Mouse (Mus musculus) lung, postnatal 0 days (tissue): Measurements from ENCODE around the gene AU022252. TPM values are rescaled to one million over a fixed set of nuclear protein-coding genes. Genes with fewer than 3 reads are reported as not detected.

Experiments
- ATAC-seq: fragments of 200-750 bp; cut with Nextera tagmentation; 2 replicates; pipeline ENCODE4 v1.8.0; 2017; ENCODE audit warnings: moderate library complexity
- DNase-seq: peaks from one replicate; pipeline ENCODE4 v3.0.0-alpha.2; 2016; ENCODE audit warnings: low spot score
- H3K27ac ChIP-seq: fragments of 300-500 bp; sonication (generic); 2 replicates; pipeline ENCODE4 v1.5.1; 2014; ENCODE audit warnings: antibody characterized with exemption, mild to moderate bottlenecking, low read length, mixed read lengths
- H3K27me3 ChIP-seq: fragments of 300-500 bp; sonication (generic); replicated peaks from 2 replicates; pipeline ENCODE4 v1.6.1; 2014; ENCODE audit warnings: low read length, mixed read lengths; ENCODE audit not compliant: insufficient read depth
- H3K36me3 ChIP-seq: fragments of 300-500 bp; sonication (generic); 2 replicates; pipeline ENCODE4 v1.6.1; 2014; ENCODE audit warnings: low read length, mixed read lengths; ENCODE audit not compliant: insufficient read depth
- H3K4me1 ChIP-seq: fragments of 300-500 bp; sonication (generic); 2 replicates; pipeline ENCODE4 v1.6.1; 2014; ENCODE audit warnings: antibody characterized with exemption, low read depth, low read length, mixed read lengths; ENCODE audit not compliant: insufficient read depth
- H3K4me2 ChIP-seq: fragments of 300-500 bp; sonication (generic); replicated peaks from 2 replicates; pipeline ENCODE4 v1.6.1; 2014; ENCODE audit warnings: low read depth, mild to moderate bottlenecking, low read length, moderate library complexity, mixed read lengths
- H3K4me3 ChIP-seq: fragments of 300-500 bp; sonication (generic); 2 replicates; pipeline ENCODE4 v1.5.1; 2014; ENCODE audit warnings: low read depth, low read length
- H3K9ac ChIP-seq: fragments of 300-500 bp; sonication (generic); replicated peaks from 2 replicates; pipeline ENCODE4 v1.6.1; 2014; ENCODE audit warnings: low read depth, mild to moderate bottlenecking
- H3K9me3 ChIP-seq: fragments of 300-500 bp; sonication (generic); 2 replicates; pipeline ENCODE4 v1.6.1; 2016; ENCODE audit warnings: low read length, mixed read lengths
- CTCF ChIP-seq: IDR thresholded peaks from 2 replicates; pipeline ENCODE4 v1.5.1; 2016; ENCODE audit warnings: antibody characterized with exemption, mild to moderate bottlenecking
- EP300 ChIP-seq: IDR thresholded peaks from 2 replicates; pipeline ENCODE4 v1.6.1; 2016; ENCODE audit warnings: antibody characterized with exemption, mild to moderate bottlenecking, control low read depth
- WGBS: fragments of 180-500 bp; shearing (Covaris S2); extraction: QIAGEN DNeasy Blood & Tissue Kit; methylation state at CpG from one replicate; pipeline ENCODE4 v1.1.7; 2014; 5-methylcytosine and 5-hydroxymethylcytosine counted together
- polyA plus RNA-seq: library from polyadenylated mRNA; unstranded; fragments of >200 nt; fragmentation: Nextera tagmentation; extraction: Ambion mirVana; gene quantifications from 2 replicates; pipeline ENCODE4 v1.2.1, GENCODE M21; 2015

The AU022252 gene
- polyA plus RNA-seq, 1 experiment from 2014 or later: 16.9 TPM

- no peaks in the 10 kb centered on the region for H3K36me3 ChIP-seq
- no peak overlapping the region for H3K4me3 ChIP-seq
- TF ChIP-seq EP300: no peak
- TF ChIP-seq CTCF: no peak
- H3K27ac ChIP-seq: no peak overlapping the region
- WGBS: 43% methylated on average over 9 of the region's 9 CpGs
- H3K9ac ChIP-seq: no peak overlapping the region
- no peaks in the 10 kb centered on the region for H3K27me3 ChIP-seq
- ATAC-seq: peak; percentile 47
- no peak overlapping the region for H3K4me2 ChIP-seq
- no peak for DNase-seq
- no peaks in the 10 kb centered on the region for H3K9me3 ChIP-seq
- H3K4me1 ChIP-seq: 0 out of 2 replicates have a peak, but pooled peaks cover 6% of the 10 kb centered on the region
Measured at GRCm38 (mm10) chr4:119254012-119254618, 21.6 kb upstream of the AU022252 start.

GRCm38 (mm10) chr4:119252025-119252808, 19.7 kb upstream of the AU022252 start:
- no peak overlapping the region for H3K4me3 ChIP-seq
- ATAC-seq (no peak), DNase-seq (no peak)
- no peaks in the 10 kb centered on the region for H3K9me3 ChIP-seq
- H3K27ac ChIP-seq: no peak overlapping the region
- H3K36me3 ChIP-seq: no peaks in the 10 kb centered on the region
- no peak overlapping the region for H3K4me2 ChIP-seq
- TF ChIP-seq EP300: no peak
- no peak for TF ChIP-seq CTCF
- WGBS: 40% methylated on average over 7 of the region's 7 CpGs
- no peaks in the 10 kb centered on the region for H3K27me3 ChIP-seq
- H3K9ac ChIP-seq: no peak overlapping the region
- H3K4me1 ChIP-seq: peaks cover 13% of the 10 kb centered on the region; the same call in 1 of the 2 replicates

- WGBS: 54% methylated on average over 11 of the region's 11 CpGs
- Histone ChIP-seq H3K27me3 (no peaks in the 10 kb centered on the region), H3K9ac (no peak overlapping the region), H3K4me3 (no peak overlapping the region), H3K36me3 (no peaks in the 10 kb centered on the region), H3K4me1 (peaks cover 7% of the 10 kb centered on the region), H3K9me3 (no peaks in the 10 kb centered on the region), H3K27ac (0 out of 2 replicates have a peak overlapping the region, but pooled peaks have one; percentile 34), H3K4me2 (no peak overlapping the region)
- ATAC-seq: peak; percentile 39
- DNase-seq: peak; percentile 84
- TF ChIP-seq EP300 (no peak), CTCF (no peak)
Measured at GRCm38 (mm10) chr4:119248407-119248965, 16.0 kb upstream of the AU022252 start.

GRCm38 (mm10) chr4:119247462-119248235, 15.1 kb upstream of the AU022252 start:
- Histone ChIP-seq H3K36me3 (no peaks in the 10 kb centered on the region), H3K4me3 (no peak overlapping the region), H3K9ac (no peak overlapping the region), H3K9me3 (no peaks in the 10 kb centered on the region), H3K4me2 (no peak overlapping the region), H3K27me3 (no peaks in the 10 kb centered on the region), H3K4me1 (peaks cover 7% of the 10 kb centered on the region), H3K27ac (peak overlapping the region; percentile 70; the same call in 1 of the 2 replicates)
- peak; percentile 90 for ATAC-seq
- 33% methylated on average over 12 of the region's 13 CpGs for WGBS
- TF ChIP-seq EP300 (peak; percentile 54; the same call in 1 of the 2 replicates), CTCF (peak; percentile 96)
- DNase-seq: peak; percentile 93

- Histone ChIP-seq H3K27me3 (no peaks in the 10 kb centered on the region), H3K9me3 (no peaks in the 10 kb centered on the region), H3K36me3 (no peaks in the 10 kb centered on the region), H3K27ac (no peak overlapping the region), H3K4me3 (no peak overlapping the region), H3K4me2 (no peak overlapping the region), H3K4me1 (peaks cover 7% of the 10 kb centered on the region), H3K9ac (no peak overlapping the region)
- WGBS: 71% methylated on average over 14 of the region's 14 CpGs
- DNase-seq (no peak), ATAC-seq (no peak)
- TF ChIP-seq EP300 (no peak), CTCF (no peak)
Measured at GRCm38 (mm10) chr4:119246688-119247225, 14.2 kb upstream of the AU022252 start.
